Mouse (Mus musculus) regulatory T cell (primary cell): Measurements from ENCODE around the gene Ilf2.

Experiments
- in situ Hi-C: fragments of 300-600 bp; cut with MboI, MseI; formaldehyde crosslinking; loops from one replicate; pipeline ENCODE4 v1.15.1; 2025; ENCODE audit warnings: high pct_unique_total_duplicates

Gene Ilf2

GRCm38 (mm10) chr3:90508287-90508949 is 32.5 kb downstream of the Ilf2 start:
- in situ Hi-C loops = no loop called here

- in situ Hi-C loops = no loop called here
These were observed 33.2 kb downstream of the Ilf2 start, which contains the start of gene Chtop for GRCm38 (mm10) chr3:90508950-90509746. Gene Chtop, minus strand, starts transcription at chr3:90509498.

- in situ Hi-C loops = loop anchor here (10.0 kb wide), 1 partner anchor 135 kb away; no protein-coding TSS in a partner anchor
These were observed 33.8 kb downstream of the Ilf2 start for GRCm38 (mm10) chr3:90509747-90510123.

GRCm38 (mm10) chr3:90512276-90512675 is 36.4 kb downstream of the Ilf2 start:
- in situ Hi-C loops = loop anchor here (10.0 kb wide), 1 partner anchor 133 kb away; no protein-coding TSS in a partner anchor

GRCm38 (mm10) chr3:90512948-90513642 is 37.2 kb downstream of the Ilf2 start:
- in situ Hi-C loops = loop anchor here (10.0 kb wide), 1 partner anchor 132 kb away; no protein-coding TSS in a partner anchor

GRCm38 (mm10) chr3:90513796-90514590 is 38.1 kb downstream of the Ilf2 start, which contains the start of the genes S100a1 and S100a13:
Gene S100a1, minus strand, starts transcription at chr3:90514392.
Gene S100a13, plus strand, starts transcription at chr3:90514435.
- in situ Hi-C loops = loop anchor here (10.0 kb wide), 1 partner anchor 131 kb away; no protein-coding TSS in a partner anchor

GRCm38 (mm10) chr3:90514691-90515090 is 38.8 kb downstream of the Ilf2 start:
- in situ Hi-C loops = loop anchor here (10.0 kb wide), 1 partner anchor 130 kb away; no protein-coding TSS in a partner anchor

- in situ Hi-C loops = loop anchor here (10.0 kb wide), 1 partner anchor 130 kb away; no protein-coding TSS in a partner anchor
These were observed 39.3 kb downstream of the Ilf2 start for GRCm38 (mm10) chr3:90515242-90515641.

GRCm38 (mm10) chr3:90515789-90516188 is 39.9 kb downstream of the Ilf2 start:
- in situ Hi-C loops = loop anchor here (10.0 kb wide), 1 partner anchor 129 kb away; no protein-coding TSS in a partner anchor

- in situ Hi-C loops = loop anchor here (10.0 kb wide), 1 partner anchor 127 kb away; no protein-coding TSS in a partner anchor
These were observed 41.8 kb downstream of the Ilf2 start for GRCm38 (mm10) chr3:90517711-90518110.

- in situ Hi-C loops = loop anchor here (5.0 kb wide), 1 partner anchor 87 kb away; the partner anchor contains the start of gene S100a6
These were observed 49.5 kb downstream of the Ilf2 start for GRCm38 (mm10) chr3:90525421-90525820.

GRCm38 (mm10) chr3:90526076-90526475 is 50.1 kb downstream of the Ilf2 start:
- in situ Hi-C loops = loop anchor here (5.0 kb wide), 1 partner anchor 86 kb away; the partner anchor contains the start of gene S100a6

- in situ Hi-C loops = loop anchor here (5.0 kb wide), 1 partner anchor 86 kb away; the partner anchor contains the start of gene S100a6
These were observed 50.7 kb downstream of the Ilf2 start, which contains the start of gene S100a14 for GRCm38 (mm10) chr3:90526580-90526979. Gene S100a14, plus strand, starts transcription at chr3:90526856.

- in situ Hi-C loops = loop anchor here (5.0 kb wide), 1 partner anchor 85 kb away; the partner anchor contains the start of gene S100a6
These were observed 51.5 kb downstream of the Ilf2 start for GRCm38 (mm10) chr3:90527291-90527873.

GRCm38 (mm10) chr3:90531713-90532112 is 55.8 kb downstream of the Ilf2 start:
- in situ Hi-C loops = no loop called here

GRCm38 (mm10) chr3:90535446-90535845 is 59.5 kb downstream of the Ilf2 start:
- in situ Hi-C loops = no loop called here

- in situ Hi-C loops = no loop called here
These were observed 61.4 kb downstream of the Ilf2 start, which contains the start of gene S100a16 for GRCm38 (mm10) chr3:90537141-90537904. Gene S100a16, plus strand, starts transcription at chr3:90537254.

GRCm38 (mm10) chr3:90537905-90538296 is 62.0 kb downstream of the Ilf2 start:
- in situ Hi-C loops = no loop called here
